Mouse (Mus musculus) retina, postnatal 7 days (tissue): ENCODE data around the gene Tgtp2.
"Not testable (repeated sequence)": the region's sequence is repeated elsewhere in the genome, so short reads cannot be mapped to it uniquely, and the experiment has no call there.

Experiments used
- DNase-seq: peaks from one replicate; pipeline ENCODE4 v3.0.0-alpha.2; 2012; ENCODE audit warnings: low read depth, low spot score

Gene Tgtp2

GRCm38 (mm10) chr11:49063713-49064469 is at the start of gene Tgtp2:
Tgtp2 (minus strand) TSS chr11:49064206.
- not testable (repeated sequence) for DNase-seq

- DNase-seq = no peak
Observed at GRCm38 (mm10) chr11:49112624-49113219, 48.7 kb upstream of the Tgtp2 start.

DNA sequence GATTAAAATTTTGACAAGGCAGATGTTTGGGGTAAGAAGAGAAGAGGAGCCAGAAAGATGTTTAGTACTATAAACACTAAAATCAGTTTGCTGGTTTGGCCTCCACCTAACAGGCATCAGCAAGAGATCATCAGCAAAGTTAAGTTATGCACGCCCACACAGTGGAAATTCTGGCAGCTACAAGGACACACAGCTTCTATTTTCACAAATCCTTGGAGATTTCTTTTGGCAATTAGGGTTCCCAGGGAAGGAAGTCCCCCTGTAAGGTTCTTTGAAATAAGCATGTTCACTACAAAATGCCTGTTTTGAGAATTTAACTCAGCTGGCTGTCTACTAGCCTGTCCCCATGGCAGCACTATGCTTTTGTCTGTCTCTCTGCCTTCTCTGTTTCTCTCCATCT is 47.0 kb upstream of the Tgtp2 start:
- no peak for DNase-seq

GRCm38 (mm10) chr11:49108833-49109232 is 44.8 kb upstream of the Tgtp2 start:
- DNase-seq = no peak

DNA sequence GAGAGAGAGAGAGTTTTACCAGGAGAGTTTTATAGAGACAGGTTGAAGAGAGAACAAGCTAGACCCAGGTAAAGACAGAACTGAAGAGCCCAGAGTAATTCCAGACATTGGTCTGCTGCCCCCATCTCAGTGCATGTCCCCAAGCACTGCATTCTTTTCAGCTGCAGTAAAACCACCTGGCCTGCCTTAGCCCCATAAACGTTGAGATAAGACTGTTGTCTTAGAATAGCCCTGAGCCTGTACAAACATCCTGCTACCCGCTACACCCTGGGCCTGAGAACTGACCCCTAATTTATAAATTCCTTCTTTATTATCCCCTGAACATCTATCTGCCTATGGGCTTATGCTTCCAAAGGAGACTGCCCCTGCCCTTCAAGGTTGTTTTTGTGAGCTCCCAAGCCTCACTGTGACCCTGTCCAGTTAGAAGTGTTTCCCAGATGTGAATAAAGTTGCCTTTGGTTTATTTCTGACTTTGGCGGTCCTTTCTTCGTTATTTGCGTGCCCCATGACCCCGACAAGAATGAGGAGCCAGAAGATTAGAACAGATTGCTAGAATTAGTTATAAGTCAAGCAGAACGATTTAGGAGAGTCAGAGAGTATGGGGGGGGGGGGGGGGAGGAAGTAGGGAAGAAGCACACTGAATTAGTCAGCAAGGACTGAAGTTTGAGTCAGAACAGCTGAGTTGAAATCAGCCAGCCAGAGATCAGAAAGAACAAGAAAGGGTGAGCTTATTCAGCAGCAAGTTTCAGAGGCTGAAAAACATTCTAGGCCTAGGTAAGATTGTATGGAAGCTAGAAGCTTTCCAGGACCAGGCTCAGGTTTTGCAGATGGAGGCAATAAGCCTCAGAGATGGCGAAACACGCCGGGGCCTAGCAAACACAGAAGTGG is 43.9 kb upstream of the Tgtp2 start:
- DNase-seq = no peak

DNA sequence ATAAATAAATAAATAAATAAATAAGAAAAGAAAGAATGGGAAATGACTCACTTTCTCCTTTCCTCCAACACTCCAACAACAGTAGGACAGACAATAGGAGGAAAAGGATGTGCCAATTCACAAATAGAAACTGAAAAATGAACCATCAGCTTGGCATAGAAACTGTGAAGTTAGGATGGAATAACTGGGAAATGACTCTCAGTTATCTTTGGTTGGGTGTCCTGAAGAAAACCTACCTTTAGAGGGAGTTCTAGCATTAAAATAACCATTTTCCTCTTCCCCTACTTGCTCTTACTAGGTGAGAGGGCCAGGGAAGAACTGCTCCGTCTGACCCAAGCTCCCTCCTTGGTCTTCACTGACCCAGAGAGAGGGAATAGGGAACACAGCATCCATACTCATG is 41.7 kb upstream of the Tgtp2 start:
- DNase-seq = no peak

DNA sequence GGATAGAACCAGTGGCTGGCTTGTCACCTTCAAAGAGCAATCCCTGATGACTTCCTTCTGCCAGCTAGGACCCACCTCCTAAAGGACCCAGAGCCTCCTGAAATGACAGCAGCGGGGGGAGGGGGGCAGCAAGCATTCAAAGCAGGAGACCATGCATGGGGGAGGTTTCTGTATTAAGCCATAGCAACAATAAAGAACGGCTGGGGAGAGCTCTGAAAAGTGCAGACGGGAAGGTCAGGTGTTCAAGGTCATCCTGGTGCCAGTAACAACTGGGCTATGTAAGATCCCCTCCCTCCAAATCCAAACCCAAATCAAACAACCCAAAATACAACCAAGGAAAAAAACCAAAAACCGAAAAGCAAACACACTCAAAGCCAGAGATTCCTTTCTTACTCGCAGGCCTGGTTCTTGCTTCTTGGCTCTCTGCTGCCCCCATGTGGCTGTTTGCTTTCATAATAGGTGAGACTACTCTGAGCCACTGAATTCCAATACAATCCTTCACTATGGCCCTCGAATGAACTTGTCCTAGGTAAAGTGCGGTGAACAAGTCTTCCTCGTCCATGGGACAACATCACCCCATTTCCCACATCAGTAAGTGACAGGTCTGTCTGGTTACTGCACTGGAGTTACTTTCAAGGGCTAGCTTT is 39.2 kb upstream of the Tgtp2 start:
- DNase-seq = peak; percentile 65

- no peak for DNase-seq
Observed at GRCm38 (mm10) chr11:49101500-49101899, 37.5 kb upstream of the Tgtp2 start.

DNA sequence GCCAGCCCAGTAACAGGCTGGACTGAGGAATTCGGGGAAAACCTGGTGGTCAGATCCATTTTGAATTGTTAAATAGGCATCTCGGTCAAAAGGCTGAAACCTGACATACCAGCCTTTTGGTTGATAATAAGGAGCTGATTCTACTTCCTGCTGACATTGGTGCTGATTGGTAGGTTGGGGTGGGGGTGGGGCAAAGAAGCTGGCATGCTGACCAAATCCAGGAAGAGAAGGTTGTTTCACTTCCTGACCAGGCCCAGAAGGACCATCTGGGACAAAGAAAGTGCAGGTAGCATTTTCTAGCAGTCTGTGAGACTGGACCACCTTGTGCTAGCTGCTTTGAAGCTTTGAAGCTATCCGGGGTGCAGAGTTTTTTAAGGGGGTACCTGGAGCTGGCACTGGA is 36.4 kb upstream of the Tgtp2 start:
- no peak for DNase-seq

DNA sequence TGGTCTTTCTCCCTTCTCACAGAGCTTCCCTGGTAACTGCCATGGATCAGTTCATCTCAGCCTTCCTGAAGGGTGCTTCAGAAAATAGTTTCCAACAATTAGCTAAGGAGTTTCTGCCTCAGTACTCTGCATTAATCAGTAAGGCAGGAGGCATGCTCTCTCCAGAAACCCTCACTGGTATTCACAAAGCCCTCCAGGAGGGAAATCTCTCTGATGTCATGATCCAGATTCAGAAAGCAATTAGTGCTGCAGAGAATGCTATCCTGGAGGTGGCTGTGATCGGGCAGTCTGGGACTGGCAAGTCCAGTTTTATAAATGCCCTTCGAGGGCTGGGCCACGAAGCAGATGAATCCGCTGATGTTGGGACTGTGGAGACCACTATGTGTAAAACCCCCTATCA is 31.4 kb upstream of the Tgtp2 start:
- DNase-seq = no peak

DNA sequence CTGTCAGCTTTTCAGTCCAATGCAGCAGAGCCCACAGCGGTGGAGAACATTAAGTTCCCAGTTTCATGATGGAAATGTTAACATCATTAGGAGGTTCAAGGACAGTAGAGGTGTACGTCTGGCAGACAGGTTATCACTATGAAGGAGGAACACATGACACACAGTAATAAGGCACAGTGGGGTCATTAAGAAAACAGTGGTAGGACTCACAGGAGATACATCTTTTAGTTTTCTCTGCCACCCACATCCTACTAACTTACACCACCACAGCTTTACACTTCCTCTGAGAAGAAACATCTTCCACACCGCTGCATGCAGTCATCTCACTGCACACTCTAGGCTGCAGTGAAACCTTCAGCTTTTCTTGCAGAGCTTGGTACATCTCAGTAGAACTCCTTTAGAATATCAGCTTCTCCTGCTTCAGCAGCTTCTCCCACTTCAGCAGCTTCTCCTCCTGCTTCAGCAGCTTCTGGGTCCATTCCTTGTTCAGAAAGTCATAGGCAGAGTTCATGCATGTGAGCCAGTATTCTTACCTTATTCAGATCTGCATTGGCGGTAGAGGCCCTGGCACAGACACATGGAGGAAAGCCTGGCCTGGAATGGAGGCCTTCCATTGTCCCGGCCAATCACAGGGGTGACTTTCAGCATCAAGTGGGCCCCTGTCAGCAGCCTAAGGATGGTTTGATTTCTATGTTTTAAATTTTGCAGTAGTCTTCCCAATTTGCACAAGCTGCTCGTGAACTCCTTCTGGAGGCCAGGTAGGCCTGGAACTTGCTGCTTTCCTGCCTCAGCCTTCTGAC is 30.1 kb upstream of the Tgtp2 start:
- DNase-seq = no peak

GRCm38 (mm10) chr11:49092786-49093185 is 28.8 kb upstream of the Tgtp2 start:
- no peak for DNase-seq

DNA sequence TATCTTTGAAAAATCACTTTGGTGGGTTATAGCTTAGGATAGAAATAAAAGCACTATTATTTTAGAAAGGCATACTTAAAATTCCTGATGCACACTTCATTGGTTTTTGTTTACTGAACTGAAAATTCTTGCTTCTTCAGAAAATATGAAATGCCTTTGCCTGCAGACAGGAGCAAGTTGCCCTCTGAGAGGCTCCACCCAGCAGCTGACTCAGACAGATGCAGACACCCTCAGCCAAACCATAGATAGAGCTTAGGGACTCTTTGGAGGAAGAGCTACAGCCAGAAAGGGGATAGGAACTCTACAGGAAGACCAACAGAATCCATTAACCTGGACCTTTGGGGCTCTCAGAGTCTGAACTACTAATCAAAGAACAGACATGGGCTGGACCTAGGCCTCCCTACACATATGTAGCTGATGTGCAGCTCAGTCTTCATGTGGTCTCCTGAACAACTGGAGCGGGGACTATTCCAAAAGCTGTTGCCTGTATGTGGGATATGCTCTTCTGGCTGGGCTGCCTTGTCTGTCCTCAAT is 28.1 kb upstream of the Tgtp2 start:
- no peak for DNase-seq

DNA sequence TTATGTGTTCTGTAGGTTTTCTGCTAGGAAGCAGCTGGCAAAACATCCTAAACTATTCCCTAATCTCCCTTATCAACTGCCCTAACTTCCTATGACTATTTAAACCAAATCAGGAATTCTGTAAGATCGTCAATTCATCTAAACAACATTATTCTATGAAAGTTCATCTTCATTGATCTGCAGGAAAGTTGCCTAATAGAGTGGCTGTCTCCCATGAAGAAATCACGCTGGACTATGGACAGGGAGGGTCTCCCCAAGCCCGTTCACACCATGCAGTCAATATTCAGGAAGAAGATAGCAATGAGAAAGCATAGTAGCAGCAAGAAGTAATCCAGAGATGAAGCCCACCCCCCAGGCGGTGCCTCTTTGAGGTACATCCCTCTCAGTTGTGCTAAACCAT is 27.2 kb upstream of the Tgtp2 start:
- no peak for DNase-seq

DNA sequence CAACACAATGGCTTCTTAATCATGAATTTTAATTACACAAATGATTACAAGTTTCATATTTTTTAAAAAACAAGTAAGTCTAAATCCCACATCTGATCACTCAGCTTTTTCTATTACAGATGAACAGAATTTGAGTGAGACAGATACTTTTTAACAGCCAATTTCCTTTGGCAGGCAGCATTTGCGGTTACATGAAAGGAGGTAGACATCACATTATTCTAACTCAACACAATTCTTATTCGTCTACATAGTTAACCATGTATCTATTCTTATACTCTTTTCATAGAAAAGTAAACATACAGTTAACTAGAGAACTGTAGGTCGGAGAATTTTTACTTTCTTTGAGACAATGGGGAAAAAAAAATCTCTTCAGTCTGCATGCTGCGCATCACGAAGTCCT is 26.5 kb upstream of the Tgtp2 start:
- DNase-seq = no peak

GRCm38 (mm10) chr11:49089735-49090507 is 25.9 kb upstream of the Tgtp2 start:
- DNase-seq = no peak

- DNase-seq = no peak
Observed at GRCm38 (mm10) chr11:49088990-49089652, 25.1 kb upstream of the Tgtp2 start.

DNA sequence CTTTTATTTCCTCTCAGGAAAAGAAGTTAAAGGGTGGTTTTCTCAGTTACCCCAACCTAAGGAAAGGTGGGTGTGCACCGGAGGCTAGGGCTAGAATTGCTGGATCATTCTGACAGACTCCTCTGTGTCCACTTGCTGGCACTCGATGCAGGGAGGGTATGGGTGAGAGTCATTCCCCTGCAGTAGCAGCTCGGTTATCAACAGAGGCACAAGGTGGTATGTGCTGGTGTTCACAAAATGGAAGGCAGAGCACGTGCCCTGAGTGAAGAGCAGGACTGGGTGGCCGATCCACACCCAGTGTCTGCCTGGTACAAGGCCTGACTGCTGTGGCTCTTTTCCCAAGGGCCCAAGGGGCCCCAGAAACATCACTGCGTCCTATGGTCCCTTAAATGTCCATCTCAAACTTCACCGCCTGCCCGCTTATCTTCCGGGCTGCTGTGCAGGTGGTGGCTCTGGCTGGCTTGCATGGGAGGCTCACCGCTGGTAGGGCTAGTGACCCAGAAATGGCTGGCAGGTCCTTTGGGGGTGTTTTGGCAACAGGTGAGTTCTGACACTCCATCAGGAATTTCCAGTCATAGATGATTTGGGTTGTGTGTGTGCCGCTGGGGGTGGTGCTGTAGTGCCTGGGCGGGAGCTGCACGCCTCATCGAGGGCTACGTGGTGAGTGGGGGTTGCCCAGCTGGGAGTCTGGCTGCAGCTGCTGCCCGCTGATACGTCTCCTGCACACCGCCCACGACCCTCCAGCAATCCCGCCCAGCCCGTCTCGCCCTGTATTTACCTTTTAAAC is 24.0 kb upstream of the Tgtp2 start:
- DNase-seq = no peak

DNA sequence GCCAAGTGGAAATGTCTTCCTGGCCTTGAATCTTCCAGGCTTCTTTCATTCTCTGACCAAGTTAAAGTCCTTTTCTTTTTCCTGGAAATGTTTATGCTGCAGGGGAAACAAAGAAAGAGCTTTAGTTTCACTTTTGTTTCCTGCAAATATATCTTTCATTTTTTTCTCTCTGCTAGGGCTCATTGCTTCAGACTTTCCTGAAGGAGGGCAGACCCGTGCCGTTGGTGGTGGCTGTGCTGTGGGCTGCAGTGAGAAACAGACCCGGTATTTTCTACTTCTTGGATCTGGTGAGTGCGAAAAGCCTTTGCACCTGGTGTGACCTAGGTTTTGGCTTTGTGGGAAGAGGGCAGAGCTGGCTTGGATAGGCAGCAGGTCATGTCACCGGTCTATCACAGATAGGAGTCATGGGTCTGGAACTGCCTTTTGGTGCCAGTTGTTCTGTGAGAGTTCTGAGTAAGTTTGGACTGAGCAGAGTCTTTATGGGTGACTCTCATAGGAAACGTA is 22.9 kb upstream of the Tgtp2 start:
- DNase-seq = no peak
